In the genomic region with DNA sequence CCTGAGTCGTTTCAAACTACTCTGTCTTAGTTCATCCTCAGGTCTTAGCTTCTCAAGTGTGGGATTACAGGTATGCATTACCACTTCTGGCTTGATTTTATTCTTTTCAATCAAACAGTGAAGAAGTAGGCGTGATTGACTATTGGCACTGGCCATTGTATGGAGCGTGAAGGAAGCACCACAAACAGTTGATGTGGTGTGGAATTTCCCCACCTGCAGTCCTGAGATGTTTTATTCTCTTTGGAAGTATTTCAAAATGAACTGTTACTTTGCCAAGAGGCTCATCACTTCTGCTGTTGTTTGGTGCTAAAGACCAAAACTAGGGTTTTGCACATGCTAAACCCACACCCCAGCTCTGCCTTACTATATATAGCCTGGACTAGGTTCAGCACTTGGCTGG, we compare ENCODE assay signal across 25 mouse cellular contexts. TPM values are rescaled to one million over a fixed set of nuclear protein-coding genes. Genes with fewer than 3 reads are reported as not detected.
DNase-seq lines count a peak whose midpoint lies in the region; ATAC-seq and TF ChIP-seq lines count a peak whose summit lies in the region.
"Had no signal": no experiment of that assay in that cellular context is flagged by ENCODE, and none has a peak within 500 bp of the region (broad histone marks: within the 10 kb centered on the region; RNA-seq: fewer than 3 reads in every experiment).

No protein-coding gene starts in this region.

- DNase-seq in spleen, adult 2 months (ENCODE audit: low read depth in 1 of 2, low spot score in 2 of 2) = no peak
- DNase-seq in spleen, postnatal 4 days (ENCODE audit: low spot score in 2 of 2) = no peak
- DNase-seq in layer of hippocampus, adult 2 months (ENCODE audit: low spot score in 2 of 2) = no peak
- DNase-seq: adrenal gland, adult 2 months; adrenal gland, postnatal 14 days; cerebellum, adult 11-12 months; cerebellum, adult 9-10 months; cerebellum, postnatal 14 days; gastrocnemius, adult 2 months; gastrocnemius, postnatal 25 days; heart, adult 18-20 months; heart, postnatal 10 days; heart, postnatal 36 days had no signal

- no peak for ATAC-seq in frontal cortex, adult (ENCODE audit: low TSS enrichment)
- ATAC-seq: forebrain, embryonic 13.5 days; forebrain, embryonic 16.5 days; hindbrain, postnatal 0 days had no signal

- no peak for TF ChIP-seq POLR2A in spleen, adult 2 months (IDR thresholded peaks at IDR 0.05; ENCODE audit: low read depth, low read length)
- TF ChIP-seq POLR2A in bone marrow macrophage, adult 2 months (IDR thresholded peaks at IDR 0.05; ENCODE audit: borderline replicate concordance, low read depth, low read length) = no peak

- no peaks in the 10 kb centered on the region for H3K27me3 ChIP-seq in spleen, adult 2 months (ENCODE audit: control insufficient read depth, insufficient read depth, low read length)
- H3K27me3 ChIP-seq: forebrain, embryonic 13.5 days; heart, embryonic 12.5 days; heart, embryonic 15.5 days had no signal

- WGBS in spleen, adult 2 months = 53% methylated on average over 3 of the region's 3 CpGs
- 76% methylated on average over 3 of the region's 3 CpGs for WGBS in macrophage (ENCODE audit: missing documents)

- H3K79me2 ChIP-seq in macrophage (ENCODE audit: inconsistent target) = peaks cover 94% of the 10 kb centered on the region

- no peaks in the 10 kb centered on the region for H3K36me3 ChIP-seq in spleen, adult 2 months (ENCODE audit: control insufficient read depth, insufficient read depth, low read length)
- H3K36me3 ChIP-seq in macrophage (ENCODE audit: inconsistent target) = no peaks in the 10 kb centered on the region
- H3K36me3 ChIP-seq: forebrain, embryonic 10.5 days; heart, embryonic 12.5 days; heart, embryonic 15.5 days; hindbrain, embryonic 10.5 days had no signal

- H3K4me3 ChIP-seq in spleen, adult 2 months (ENCODE audit: extremely low read depth, insufficient read depth, insufficient read length) = no peak overlapping the region
- H3K4me3 ChIP-seq in bone marrow macrophage, adult 2 months (ENCODE audit: insufficient read depth, low read length) = 0 out of 2 replicates have a peak overlapping the region, but pooled peaks have one; percentile 27
- H3K4me3 ChIP-seq in macrophage (ENCODE audit: inconsistent target) = no peak overlapping the region
- no peak overlapping the region for H3K4me3 ChIP-seq in layer of hippocampus, adult 2 months
- H3K4me3 ChIP-seq: forebrain, embryonic 10.5 days; forebrain, embryonic 13.5 days; gastrocnemius, adult 2 months; heart, embryonic 12.5 days; heart, embryonic 15.5 days; hindbrain, embryonic 10.5 days had no signal

- no peak for TF ChIP-seq CTCF in spleen, adult 2 months (IDR thresholded peaks at IDR 0.05; ENCODE audit: extremely low read depth, insufficient read depth, insufficient read length, insufficient replicate concordance)
- TF ChIP-seq CTCF in bone marrow macrophage, adult 2 months (IDR thresholded peaks at IDR 0.05; ENCODE audit: low read depth, low read length) = no peak
- TF ChIP-seq CTCF in layer of hippocampus, adult 2 months (conservative IDR thresholded peaks at IDR 0.05) = no peak

- H3K4me1 ChIP-seq in spleen, adult 2 months (ENCODE audit: control insufficient read depth, insufficient read depth, insufficient read length) = peaks cover 37% of the 10 kb centered on the region; the same call in 1 of the 2 replicates
- peaks cover 84% of the 10 kb centered on the region for H3K4me1 ChIP-seq in bone marrow macrophage, adult 2 months (ENCODE audit: control insufficient read depth, insufficient read depth, low read length)
- H3K4me1 ChIP-seq: forebrain, embryonic 13.5 days had no signal

- peak overlapping the region; percentile 20; the same call in 1 of the 2 replicates for H3K27ac ChIP-seq in spleen, adult 2 months (ENCODE audit: insufficient read depth, low read length)
- peak overlapping the region; percentile 99 for H3K27ac ChIP-seq in bone marrow macrophage, adult 2 months (ENCODE audit: insufficient read depth, low read depth, low read length)
- peak overlapping the region; percentile 97 for H3K27ac ChIP-seq in macrophage
- H3K27ac ChIP-seq in layer of hippocampus, adult 2 months = no peak overlapping the region
- H3K27ac ChIP-seq: forebrain, embryonic 10.5 days; forebrain, embryonic 13.5 days; gastrocnemius, adult 2 months; heart, embryonic 15.5 days; hindbrain, embryonic 14.5 days; hindbrain, postnatal 0 days had no signal

RNA-seq across cellular contexts. Expression of gene Prkch, which starts 24.7 kb away (rescaled TPM):
- polyA plus RNA-seq in spleen, adult 2 months (2012; rRNA removed) = 12.5 and 13.5 TPM in 2 replicates
- polyA plus RNA-seq in bone marrow macrophage, adult 2 months (2012; ENCODE audit: insufficient read depth, insufficient read length, missing spikeins) = 42.6 and 44.7 TPM in 2 replicates
- 100 to 1,000 TPM in 18 of 26 experiments, 10 to 100 TPM in 8; 25.8 to 187 (median 153) TPM for total RNA-seq in macrophage (2018; cell fraction: chromatin; rRNA removed)
- total RNA-seq in macrophage (2018; cell fraction: cytosol; rRNA removed) = 10 to 100 TPM; 34.1 to 62.5 (median 56.8) TPM
- total RNA-seq in macrophage (2018; cell fraction: nucleus; rRNA removed) = 100 to 1,000 TPM in 7 of 26 experiments, 10 to 100 TPM in 19; 23.4 to 142 (median 85.8) TPM
- polyA plus RNA-seq in macrophage (2018) = 34.7 to 50.3 TPM (median 37.2 TPM) in 3 replicates
- 1 to 10 TPM; 3.2 to 3.7 TPM for total RNA-seq in layer of hippocampus, adult 2 months (2021)
- total RNA-seq: MEL had no signal
